Mouse (Mus musculus) megakaryocyte, embryonic 14.5 days (primary cell): Measurements from ENCODE around the gene Errfi1.

Experiments
- FLI1 ChIP-seq: IDR thresholded peaks from 2 replicates; pipeline ENCODE4 v1.6.1; 2012; ENCODE audit warnings: low read length, inconsistent platforms, mixed read lengths
- GATA1 ChIP-seq: IDR thresholded peaks from 3 replicates; pipeline ENCODE4 v1.6.1; 2012; ENCODE audit warnings: mixed read lengths, low read length, inconsistent platforms, borderline replicate concordance

GRCm38 (mm10) chr4:150822624-150823023 is 31.1 kb upstream of the Errfi1 start:
- no peak for TF ChIP-seq GATA1
- TF ChIP-seq FLI1: no peak
